In genomic region chr12:89016436-89016835, GRCm38 (mm10) we compare ENCODE assay signal across 28 mouse cellular contexts.
DNase-seq lines count a peak whose midpoint lies in the region; ATAC-seq and TF ChIP-seq lines count a peak whose summit lies in the region.
"Had no signal": no experiment of that assay in that cellular context is flagged by ENCODE, and none has a peak within 500 bp of the region (broad histone marks: within the 10 kb centered on the region; RNA-seq: fewer than 3 reads in every experiment).

No protein-coding gene starts in this region.

- TF ChIP-seq CTCF in brain, embryonic 14.5 days (IDR thresholded peaks at IDR 0.05; ENCODE audit: borderline replicate concordance, extremely low read depth, insufficient read depth, insufficient read length) = no peak

- ATAC-seq in hindbrain, embryonic 16.5 days = peak; percentile 65
- no peak for ATAC-seq in hindbrain, embryonic 12.5 days (ENCODE audit: low FRiP score)
- no peak for ATAC-seq in midbrain, embryonic 14.5 days (ENCODE audit: low FRiP score, low TSS enrichment)
- no peak for ATAC-seq in midbrain, embryonic 15.5 days (replicated peaks)
- ATAC-seq: intestine, embryonic 15.5 days had no signal

- no peaks in the 10 kb centered on the region; the same call in 1 of the 2 replicates for H3K4me1 ChIP-seq in hindbrain, embryonic 16.5 days (ENCODE audit: control insufficient read depth, insufficient read depth, low read depth, low read length)
- H3K4me1 ChIP-seq in hindbrain, embryonic 12.5 days = no peaks in the 10 kb centered on the region
- H3K4me1 ChIP-seq in midbrain, embryonic 14.5 days (ENCODE audit: control insufficient read depth, insufficient read depth, low read length) = peaks cover 3% of the 10 kb centered on the region; the same call in 1 of the 2 replicates
- 0 out of 2 replicates have a peak, but pooled peaks cover under 1% of the 10 kb centered on the region for H3K4me1 ChIP-seq in midbrain, embryonic 15.5 days
- H3K4me1 ChIP-seq: embryonic facial prominence, embryonic 12.5 days; heart, embryonic 12.5 days; intestine, embryonic 15.5 days; lung, embryonic 15.5 days; midbrain, embryonic 10.5 days had no signal

- no peak overlapping the region for H3K9ac ChIP-seq in hindbrain, embryonic 16.5 days (ENCODE audit: low read depth, low read length)
- no peak overlapping the region for H3K9ac ChIP-seq in hindbrain, embryonic 12.5 days
- no peak overlapping the region for H3K9ac ChIP-seq in midbrain, embryonic 14.5 days (replicated peaks; ENCODE audit: low read length)
- H3K9ac ChIP-seq in midbrain, embryonic 15.5 days = no peak overlapping the region
- H3K9ac ChIP-seq: embryonic facial prominence, embryonic 12.5 days; heart, embryonic 12.5 days; hindbrain, embryonic 15.5 days; intestine, embryonic 15.5 days; lung, embryonic 15.5 days had no signal

- H3K4me3 ChIP-seq in hindbrain, embryonic 16.5 days (ENCODE audit: low read length) = no peak overlapping the region
- H3K4me3 ChIP-seq in hindbrain, embryonic 12.5 days = no peak overlapping the region
- no peak overlapping the region for H3K4me3 ChIP-seq in midbrain, embryonic 14.5 days (replicated peaks; ENCODE audit: low read depth, low read length)
- H3K4me3 ChIP-seq in midbrain, embryonic 15.5 days = no peak overlapping the region
- H3K4me3 ChIP-seq: embryonic facial prominence, embryonic 12.5 days; gastrocnemius, adult 2 months; heart, embryonic 12.5 days; hindbrain, embryonic 15.5 days; intestine, embryonic 15.5 days; lung, embryonic 15.5 days; midbrain, embryonic 10.5 days had no signal

- WGBS in hindbrain, embryonic 16.5 days = 63% methylated on average over 1 of the region's 1 CpGs
- 90% methylated on average over 1 of the region's 1 CpGs for WGBS in hindbrain, embryonic 12.5 days
- WGBS in midbrain, embryonic 14.5 days = 77% methylated on average over 1 of the region's 1 CpGs
- 73% methylated on average over 1 of the region's 1 CpGs for WGBS in midbrain, embryonic 15.5 days

- no peak for TF ChIP-seq POLR2A in brain, embryonic 14.5 days (IDR thresholded peaks at IDR 0.05; ENCODE audit: borderline replicate concordance, extremely low read depth, insufficient read depth, insufficient read length, poor library complexity, severe bottlenecking)

- peak; percentile 11 for DNase-seq in midbrain, embryonic 14.5 days
- DNase-seq in brain, embryonic 14.5 days (ENCODE audit: low read depth) = peak; percentile 35
- peak; percentile 19 for DNase-seq in retina, embryonic 14.5 days (ENCODE audit: low spot score)
- no peak for DNase-seq in cerebellum, adult 11 months
- DNase-seq: adrenal gland, postnatal 25 days; B cell, adult 2 months; cerebellum, adult 9-10 months; embryo, embryonic 11 days; gastrocnemius, adult 2 months; gastrocnemius, postnatal 36 days; heart, adult 18-20 months; heart, postnatal 4 days; kidney, adult 2 months; kidney, postnatal 10 days; layer of hippocampus, postnatal 36 days; left cerebral cortex, postnatal 4 days; thymus, adult 18-20 months; thymus, postnatal 25 days had no signal

- H3K27me3 ChIP-seq in hindbrain, embryonic 16.5 days (replicated peaks; ENCODE audit: control insufficient read depth, insufficient read depth, low read length) = no peaks in the 10 kb centered on the region
- no peaks in the 10 kb centered on the region for H3K27me3 ChIP-seq in hindbrain, embryonic 12.5 days
- H3K27me3 ChIP-seq in midbrain, embryonic 14.5 days (ENCODE audit: control insufficient read depth, insufficient read depth, low read length) = no peaks in the 10 kb centered on the region
- no peaks in the 10 kb centered on the region for H3K27me3 ChIP-seq in midbrain, embryonic 15.5 days (replicated peaks)
- H3K27me3 ChIP-seq: embryonic facial prominence, embryonic 12.5 days; heart, embryonic 12.5 days; hindbrain, embryonic 15.5 days; intestine, embryonic 15.5 days; lung, embryonic 15.5 days had no signal

- H3K9me3 ChIP-seq in hindbrain, embryonic 16.5 days (ENCODE audit: control insufficient read depth, low read length) = no peaks in the 10 kb centered on the region
- H3K9me3 ChIP-seq in hindbrain, embryonic 12.5 days (replicated peaks) = no peaks in the 10 kb centered on the region
- H3K9me3 ChIP-seq in midbrain, embryonic 14.5 days (ENCODE audit: control insufficient read depth, low read length) = no peaks in the 10 kb centered on the region
- no peaks in the 10 kb centered on the region for H3K9me3 ChIP-seq in midbrain, embryonic 15.5 days
- H3K9me3 ChIP-seq: embryonic facial prominence, embryonic 12.5 days; heart, embryonic 12.5 days; hindbrain, embryonic 15.5 days; intestine, embryonic 15.5 days; lung, embryonic 15.5 days; midbrain, embryonic 10.5 days had no signal

- H3K4me2 ChIP-seq in hindbrain, embryonic 16.5 days (ENCODE audit: low read length) = no peak overlapping the region
- H3K4me2 ChIP-seq in hindbrain, embryonic 12.5 days (replicated peaks) = no peak overlapping the region
- no peak overlapping the region for H3K4me2 ChIP-seq in midbrain, embryonic 14.5 days (ENCODE audit: low read length)
- no peak overlapping the region for H3K4me2 ChIP-seq in midbrain, embryonic 15.5 days
- H3K4me2 ChIP-seq: embryonic facial prominence, embryonic 12.5 days; heart, embryonic 12.5 days; hindbrain, embryonic 15.5 days; intestine, embryonic 15.5 days; lung, embryonic 15.5 days had no signal

- no peak overlapping the region for H3K27ac ChIP-seq in hindbrain, embryonic 16.5 days (ENCODE audit: low read depth, low read length)
- H3K27ac ChIP-seq in hindbrain, embryonic 12.5 days = no peak overlapping the region
- no peak overlapping the region for H3K27ac ChIP-seq in midbrain, embryonic 14.5 days (replicated peaks; ENCODE audit: low read depth, low read length)
- H3K27ac ChIP-seq in midbrain, embryonic 15.5 days = no peak overlapping the region
- H3K27ac ChIP-seq: embryonic facial prominence, embryonic 12.5 days; gastrocnemius, adult 2 months; hindbrain, embryonic 15.5 days; intestine, embryonic 15.5 days; lung, embryonic 15.5 days; midbrain, embryonic 10.5 days; stomach, postnatal 0 days had no signal

- no peaks in the 10 kb centered on the region for H3K36me3 ChIP-seq in hindbrain, embryonic 16.5 days (ENCODE audit: control insufficient read depth, insufficient read depth, low read length)
- no peaks in the 10 kb centered on the region for H3K36me3 ChIP-seq in hindbrain, embryonic 12.5 days
- H3K36me3 ChIP-seq in midbrain, embryonic 14.5 days (ENCODE audit: control insufficient read depth, insufficient read depth, low read length) = no peaks in the 10 kb centered on the region
- no peaks in the 10 kb centered on the region for H3K36me3 ChIP-seq in midbrain, embryonic 15.5 days (replicated peaks)
- H3K36me3 ChIP-seq: embryonic facial prominence, embryonic 12.5 days; heart, embryonic 12.5 days; hindbrain, embryonic 15.5 days; intestine, embryonic 15.5 days; lung, embryonic 15.5 days; midbrain, embryonic 10.5 days had no signal
